Mouse (Mus musculus): ENCODE data around the gene Krtap10-10.
"Not testable (repeated sequence)": the region's sequence is repeated elsewhere in the genome, so short reads cannot be mapped to it uniquely, and the experiment has no call there.

The Krtap10-10 gene

DNA sequence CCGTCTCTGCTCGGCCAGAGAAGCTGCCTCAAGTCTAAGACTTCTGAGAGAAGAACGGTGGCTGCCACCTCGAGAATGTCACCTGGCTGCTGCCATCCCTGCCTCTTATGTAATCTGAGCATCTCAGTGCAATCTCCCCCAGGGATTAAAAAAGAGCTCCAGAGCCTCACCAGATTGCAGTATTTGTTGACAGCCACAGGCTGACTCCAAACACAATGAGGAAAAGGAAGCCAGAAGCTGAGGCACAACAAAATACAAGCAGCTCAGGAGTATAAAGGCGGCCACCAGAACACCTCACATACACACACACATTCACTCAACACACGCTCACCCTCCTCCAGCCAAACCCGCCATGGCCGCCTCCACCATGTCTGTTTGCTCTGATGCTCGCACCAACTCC, at the start of gene Krtap10-10:
Gene Krtap10-10, plus strand, starts transcription at position 301 of the 400 bp plus-strand sequence.
- no peak for DNase-seq

GRCm38 (mm10) chr10:77787876-77788275, 47.9 kb upstream of the Krtap10-10 start, which contains the start of gene Gm7137:
Gene Gm7137 (minus strand): TSS chr10:77788200.
- DNase-seq, result not testable (repeated sequence)

- no peak for DNase-seq
Observed at GRCm38 (mm10) chr10:77788621-77789020, 47.1 kb upstream of the Krtap10-10 start.

- DNase-seq, result no peak
Observed at GRCm38 (mm10) chr10:77794976-77795375, 40.8 kb upstream of the Krtap10-10 start, which contains the start of gene Gm9639. Gene Gm9639 (minus strand): TSS chr10:77795076.

- no peak for DNase-seq
Observed at GRCm38 (mm10) chr10:77797677-77798076, 38.1 kb upstream of the Krtap10-10 start.

DNA sequence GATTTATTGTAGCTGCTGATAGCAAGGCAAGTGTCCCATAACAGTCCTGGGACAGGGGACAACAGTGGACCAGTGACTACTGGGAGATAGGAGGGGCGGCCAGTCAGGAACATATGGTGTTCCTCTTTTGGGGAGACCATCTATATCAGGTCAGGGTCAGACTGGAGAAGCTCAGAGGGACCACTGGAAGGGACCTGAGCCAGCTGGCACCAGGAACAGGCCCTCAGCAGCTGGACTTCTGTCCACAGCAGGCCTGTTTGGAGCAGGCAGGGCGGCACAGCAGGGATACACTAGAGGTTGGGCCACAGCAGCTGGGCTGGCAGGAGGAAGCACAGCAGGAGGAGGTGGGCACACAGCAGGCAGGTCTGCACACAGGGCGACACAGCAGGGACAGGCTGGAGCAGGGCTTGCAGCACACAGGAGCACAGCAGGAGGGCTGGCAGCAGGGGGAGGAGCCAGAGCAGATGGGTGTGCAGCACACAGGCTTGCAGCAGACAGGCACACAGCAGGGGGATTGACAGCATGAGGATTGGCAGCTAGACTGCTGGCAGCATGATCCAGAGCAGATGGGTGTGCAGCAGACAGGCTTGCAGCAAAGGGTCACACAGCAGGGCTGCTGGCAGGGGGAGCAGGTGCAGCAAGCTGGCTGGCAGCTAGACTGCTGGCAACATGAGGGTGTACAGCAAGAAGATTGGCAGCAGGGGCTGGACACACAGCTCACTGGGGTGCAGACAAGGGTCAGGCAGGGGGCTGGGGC, 37.4 kb upstream of the Krtap10-10 start:
- not testable (repeated sequence) for DNase-seq

- DNase-seq, result no peak
Observed at GRCm38 (mm10) chr10:77798921-77799508, 36.7 kb upstream of the Krtap10-10 start, which contains the start of gene Gm19668. Gene Gm19668 (minus strand): TSS chr10:77799133.

DNA sequence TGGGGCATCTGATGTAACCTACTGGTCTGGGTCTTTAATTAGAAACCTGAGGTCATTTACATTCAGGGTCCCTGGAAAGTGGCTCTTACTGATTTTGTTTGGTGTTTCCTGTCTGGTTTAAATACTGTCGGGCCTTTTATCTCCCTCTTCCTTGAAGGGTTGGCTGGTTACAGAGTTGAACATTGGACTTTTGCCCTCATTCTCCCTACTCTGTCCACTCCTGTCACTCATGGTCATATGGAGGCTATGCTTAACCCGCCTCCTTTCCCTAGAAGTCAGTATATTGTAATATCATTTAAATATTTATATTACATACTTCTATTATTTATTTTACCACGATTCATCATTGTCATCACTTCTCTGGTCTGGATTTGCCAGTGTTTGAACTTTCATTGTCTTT, 31.7 kb upstream of the Krtap10-10 start:
- no peak for DNase-seq

- DNase-seq, result no peak
Observed at GRCm38 (mm10) chr10:77811743-77812142, 24.0 kb upstream of the Krtap10-10 start, which contains the start of gene Gm9507. Gene Gm9507 (minus strand): TSS chr10:77811843.

- DNase-seq, result no peak
Observed at GRCm38 (mm10) chr10:77814382-77814781, 21.4 kb upstream of the Krtap10-10 start, which contains the start of gene Gm2696. Gene Gm2696 (plus strand): TSS chr10:77814682.

DNA sequence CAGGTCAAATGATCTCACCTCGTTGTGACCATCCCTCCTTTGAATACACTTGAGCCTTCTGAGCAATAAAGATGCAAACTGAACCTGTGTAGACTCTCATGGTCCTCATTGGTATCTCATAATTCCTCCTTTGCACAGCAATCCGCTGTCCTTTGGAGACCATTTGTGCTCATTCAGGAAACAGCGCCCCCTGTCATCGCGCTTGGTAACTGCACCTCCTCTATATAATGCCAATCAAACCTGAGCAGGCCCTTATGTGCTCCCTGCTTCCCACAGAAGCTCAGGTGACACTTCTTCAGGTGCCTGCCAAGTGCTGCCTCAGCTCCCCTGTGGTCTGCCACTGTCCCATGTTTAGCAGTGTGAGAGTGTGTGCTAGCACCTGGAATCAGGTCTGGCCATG, 20.2 kb upstream of the Krtap10-10 start:
- peak; percentile 46 for DNase-seq

DNA sequence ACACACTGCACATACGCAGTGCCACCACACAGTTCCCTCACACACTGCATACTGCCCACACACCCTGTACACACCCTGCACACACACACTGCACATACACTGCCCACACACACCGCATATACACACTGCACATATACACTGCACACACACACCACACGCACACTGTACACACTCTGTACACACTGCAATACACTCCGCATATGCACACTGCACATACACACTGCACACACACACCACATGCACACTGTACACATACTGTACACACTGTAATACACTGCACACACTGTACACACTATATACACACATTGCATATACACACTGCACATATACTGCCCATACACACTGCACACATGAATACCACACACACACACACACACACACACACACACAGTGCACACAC, 17.2 kb upstream of the Krtap10-10 start:
- DNase-seq, result no peak

GRCm38 (mm10) chr10:77819203-77819602, 16.5 kb upstream of the Krtap10-10 start:
- no peak for DNase-seq

DNA sequence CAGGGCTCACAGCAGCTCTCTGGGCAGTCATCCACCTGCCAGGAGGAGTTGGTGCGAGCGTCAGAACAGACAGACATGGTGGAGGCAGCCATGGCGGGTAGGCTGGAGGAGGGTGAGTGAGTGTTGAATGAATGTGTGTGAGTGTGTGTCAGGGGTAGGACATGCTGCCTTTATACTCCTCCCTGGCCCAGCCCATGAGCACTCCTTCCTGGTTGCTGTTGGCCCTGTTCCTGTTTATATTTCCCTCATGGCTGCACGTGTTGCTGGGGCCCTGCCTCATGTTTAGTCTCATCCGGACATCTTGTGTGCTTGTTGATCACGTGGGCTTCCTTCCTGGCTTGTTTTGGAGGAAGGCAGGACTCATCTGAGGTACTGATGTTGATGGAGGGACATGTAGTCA, 8.8 kb upstream of the Krtap10-10 start, which contains the start of gene Krtap10-4:
Gene Krtap10-4, minus strand, starts transcription at position 145 of the 400 bp plus-strand sequence.
- DNase-seq, result no peak

DNA sequence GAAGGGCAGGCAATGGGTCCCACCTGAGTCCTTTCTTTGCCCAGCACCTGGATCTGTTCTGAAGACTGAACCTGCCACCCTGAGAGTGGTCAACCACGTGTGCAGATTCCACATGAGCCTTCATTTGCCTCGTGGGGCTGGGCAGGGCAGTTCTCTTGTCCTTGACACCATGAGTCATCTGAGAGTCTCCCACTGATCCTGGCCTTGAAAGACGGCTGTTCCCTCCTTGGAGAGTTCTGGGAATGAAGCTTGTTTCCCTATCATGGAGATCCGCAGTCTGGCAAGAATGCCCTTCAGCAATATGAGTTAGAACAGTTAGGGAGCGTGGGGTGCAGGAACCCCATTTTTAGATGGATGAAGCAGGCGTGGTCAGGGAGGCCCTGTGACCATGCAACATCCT, 3.3 kb downstream of the Krtap10-10 start:
- no peak for DNase-seq

- no peak for DNase-seq
Observed at GRCm38 (mm10) chr10:77846503-77846902, 10.8 kb downstream of the Krtap10-10 start, which contains the start of gene Gm36176. Gene Gm36176 (plus strand): TSS chr10:77846803.

DNA sequence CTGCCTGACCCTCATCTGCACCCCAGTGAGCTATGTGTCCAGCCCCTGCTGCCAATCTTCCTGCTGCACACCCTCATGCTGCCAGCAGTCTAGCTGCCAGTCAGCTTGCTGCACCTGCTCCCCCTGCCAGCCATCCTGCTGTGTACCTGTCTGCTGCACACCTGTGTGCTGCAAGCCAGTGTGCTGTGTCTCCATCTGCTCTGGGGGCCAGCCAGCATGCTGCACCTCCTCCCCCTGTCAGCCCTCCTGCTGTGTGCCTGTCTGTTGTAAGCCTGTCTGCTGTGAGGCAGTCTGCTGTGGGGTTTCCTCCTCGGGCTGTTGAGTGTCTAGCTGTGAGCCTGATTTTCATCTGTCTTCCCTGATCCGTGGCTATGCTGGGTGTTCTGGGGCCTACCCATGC, 11.2 kb downstream of the Krtap10-10 start:
- DNase-seq, result no peak

- DNase-seq, result no peak
Observed at GRCm38 (mm10) chr10:77847538-77847937, 11.8 kb downstream of the Krtap10-10 start.

DNA sequence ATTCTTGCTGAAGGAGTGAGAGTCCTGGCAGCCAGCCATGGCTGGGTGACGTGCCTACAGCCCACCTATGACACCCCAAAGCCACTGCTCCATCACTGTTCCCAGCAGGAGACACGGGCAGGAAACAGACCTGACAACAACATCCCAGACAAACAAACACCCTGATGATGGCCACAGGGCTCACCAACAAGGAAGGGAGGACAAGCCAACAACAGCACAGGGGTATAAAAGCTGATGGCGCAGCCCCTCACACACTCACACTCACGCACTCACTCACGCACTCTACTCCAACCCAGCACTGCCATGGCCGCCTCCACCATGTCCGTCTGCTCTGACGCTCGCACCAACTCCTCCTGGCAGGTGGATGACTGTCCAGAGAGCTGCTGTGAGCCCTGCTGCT, 16.8 kb downstream of the Krtap10-10 start, which contains the start of gene Gm10318:
Gene Gm10318, plus strand, starts transcription at position 301 of the 400 bp plus-strand sequence.
- DNase-seq, result no peak

- DNase-seq, result no peak
Observed at GRCm38 (mm10) chr10:77861675-77862074, 25.9 kb downstream of the Krtap10-10 start, which contains the start of gene Gm3285. Gene Gm3285 (plus strand): TSS chr10:77861975.

DNA sequence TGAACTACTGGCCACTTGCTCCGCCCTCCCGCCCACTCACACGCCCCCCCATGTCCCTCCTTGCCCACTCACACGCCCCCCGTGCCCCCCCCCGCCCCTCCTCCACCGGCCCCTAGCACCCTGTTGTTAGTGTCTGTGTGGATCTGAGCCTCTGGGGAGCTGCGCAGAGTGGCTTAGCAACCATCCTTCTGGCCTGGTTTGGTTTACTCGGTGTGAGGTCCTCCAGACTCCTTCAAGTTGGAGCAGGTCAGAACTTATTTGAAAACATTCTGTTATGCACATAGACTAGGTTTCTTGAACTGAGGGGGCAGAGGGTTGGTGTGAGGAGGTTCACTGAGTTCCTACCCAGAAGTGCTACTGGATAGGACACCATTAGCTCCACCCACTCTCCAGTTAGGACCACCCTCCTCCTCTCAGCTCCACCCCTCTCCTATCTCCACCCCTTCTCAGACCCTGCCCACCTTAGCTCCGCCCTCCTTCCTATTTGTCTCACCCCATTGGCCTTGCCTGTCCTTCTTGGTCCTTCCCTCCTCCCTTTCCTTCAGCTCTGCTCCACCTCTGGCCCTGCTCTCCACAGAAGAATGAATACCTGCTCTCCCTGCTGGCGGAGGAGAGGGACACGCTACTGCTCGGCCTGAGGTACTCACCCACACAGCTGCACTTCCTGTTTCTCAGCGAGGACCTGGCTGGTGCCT, 28.5 kb downstream of the Krtap10-10 start:
- DNase-seq, result peak; percentile 54

- no peak for DNase-seq
Observed at GRCm38 (mm10) chr10:77864762-77865143, 29.0 kb downstream of the Krtap10-10 start.

DNA sequence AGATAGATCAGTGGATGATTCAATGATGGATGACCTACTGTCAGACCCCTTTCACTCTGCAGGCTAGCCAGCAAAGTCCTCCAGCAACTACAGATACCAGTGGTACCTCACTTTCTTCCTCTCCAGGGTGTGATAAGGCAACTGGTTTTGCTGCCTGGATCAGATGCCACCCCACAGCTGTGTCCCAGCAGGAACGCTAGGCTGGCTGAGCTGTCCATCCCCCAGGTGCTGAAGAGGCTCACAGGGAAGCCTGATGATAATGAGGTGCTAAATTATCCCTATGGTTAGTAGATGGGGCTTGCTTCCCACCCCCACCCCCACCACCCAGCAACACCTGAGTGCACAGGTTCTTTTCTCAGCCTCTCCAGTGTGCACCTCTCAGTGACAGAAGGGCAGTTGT, 31.8 kb downstream of the Krtap10-10 start:
- DNase-seq, result no peak

Data from thymus, postnatal 14 days (tissue).